ENCODE assay signal across 7 mouse cellular contexts in genomic region chr3:103130236-103130751, GRCm38 (mm10). TPM values are rescaled to one million over a fixed set of nuclear protein-coding genes. Genes with fewer than 3 reads are reported as not detected.
A peak's percentile ranks its signal among the peaks of the same experiment; 100 is the strongest.
DNase-seq lines count a peak whose midpoint lies in the region; ATAC-seq and TF ChIP-seq lines count a peak whose summit lies in the region.

No protein-coding gene starts in this region.

- POLR2A ChIA-PET in Patski (lab: Charles Lee), result no interaction called here

- no peak for TF ChIP-seq POLR2A in ES-Bruce4 (IDR thresholded peaks at IDR 0.05; ENCODE audit: insufficient read depth, low read length)

- H3K9ac ChIP-seq in ES-Bruce4 (ENCODE audit: low read depth, poor library complexity, severe bottlenecking), result no peak overlapping the region
- H3K9ac ChIP-seq in forebrain, postnatal 0 days, result no peak overlapping the region
- no peak overlapping the region for H3K9ac ChIP-seq in intestine, embryonic 14.5 days (ENCODE audit: low read length)
- H3K9ac ChIP-seq in limb, embryonic 15.5 days, result no peak overlapping the region
- no peak overlapping the region for H3K9ac ChIP-seq in midbrain, embryonic 15.5 days

- DNase-seq in Patski (ENCODE audit: low read depth, low spot score), result no peak
- DNase-seq in forebrain, postnatal 0 days, result peak; percentile 24
- peak; percentile 64 for DNase-seq in intestine, embryonic 14.5 days (ENCODE audit: low spot score)
- DNase-seq in cerebellum, postnatal 36 days, result no peak

- TF ChIP-seq CTCF in ES-Bruce4 (IDR thresholded peaks at IDR 0.05; ENCODE audit: low read depth, low read length) (no peak), Patski (IDR thresholded peaks at IDR 0.05) (no peak)
- no peak for TF ChIP-seq CTCF in forebrain, postnatal 0 days (IDR thresholded peaks at IDR 0.05; ENCODE audit: low read depth)

- H3K4me1 ChIP-seq in ES-Bruce4 (ENCODE audit: control insufficient read depth, insufficient read depth, low read length), result peaks cover 4% of the 10 kb centered on the region
- 0 out of 2 replicates have a peak, but pooled peaks cover 8% of the 10 kb centered on the region for H3K4me1 ChIP-seq in forebrain, postnatal 0 days (ENCODE audit: insufficient read depth)
- H3K4me1 ChIP-seq in intestine, embryonic 14.5 days (replicated peaks; ENCODE audit: control insufficient read depth, insufficient read depth, low read length), result peaks cover 7% of the 10 kb centered on the region
- peaks cover 18% of the 10 kb centered on the region for H3K4me1 ChIP-seq in limb, embryonic 15.5 days
- H3K4me1 ChIP-seq in midbrain, embryonic 15.5 days, result peaks cover 7% of the 10 kb centered on the region

- WGBS in forebrain, postnatal 0 days, result 45% methylated on average over 6 of the region's 6 CpGs
- WGBS in intestine, embryonic 14.5 days, result 14% methylated on average over 6 of the region's 6 CpGs
- WGBS in limb, embryonic 15.5 days, result 33% methylated on average over 6 of the region's 6 CpGs
- 60% methylated on average over 6 of the region's 6 CpGs for WGBS in midbrain, embryonic 15.5 days

- H3K27me3 ChIP-seq in ES-Bruce4 (ENCODE audit: control insufficient read depth, insufficient read depth, low read length, poor library complexity, severe bottlenecking) (no peaks in the 10 kb centered on the region), Patski (no peaks in the 10 kb centered on the region)
- H3K27me3 ChIP-seq in forebrain, postnatal 0 days (ENCODE audit: insufficient read depth, low read length), result no peaks in the 10 kb centered on the region
- H3K27me3 ChIP-seq in intestine, embryonic 14.5 days (replicated peaks; ENCODE audit: control insufficient read depth, insufficient read depth, low read length), result no peaks in the 10 kb centered on the region
- H3K27me3 ChIP-seq in limb, embryonic 15.5 days, result no peaks in the 10 kb centered on the region
- no peaks in the 10 kb centered on the region for H3K27me3 ChIP-seq in midbrain, embryonic 15.5 days (replicated peaks)

- TF ChIP-seq EP300 in ES-Bruce4 (IDR thresholded peaks at IDR 0.05; ENCODE audit: insufficient read depth, low read depth, low read length), result no peak

- peaks cover 23% of the 10 kb centered on the region for H3K36me3 ChIP-seq in ES-Bruce4 (ENCODE audit: control insufficient read depth, insufficient read depth, low read length, poor library complexity, severe bottlenecking)
- no peaks in the 10 kb centered on the region for H3K36me3 ChIP-seq in forebrain, postnatal 0 days (ENCODE audit: insufficient read depth)
- no peaks in the 10 kb centered on the region for H3K36me3 ChIP-seq in intestine, embryonic 14.5 days (ENCODE audit: control insufficient read depth, insufficient read depth, low read length)
- peaks cover 14% of the 10 kb centered on the region for H3K36me3 ChIP-seq in limb, embryonic 15.5 days
- no peaks in the 10 kb centered on the region for H3K36me3 ChIP-seq in midbrain, embryonic 15.5 days (replicated peaks)

- CTCF ChIA-PET in Patski (lab: Charles Lee), result interaction anchor here (0.9 to 2.2 kb wide), 9 partner anchors 9 to 39 kb away, joined by 3 to 11 read pairs (median 3); no protein-coding TSS in a partner anchor

- H3K4me3 ChIP-seq in ES-Bruce4 (ENCODE audit: low read depth, low read length), result no peak overlapping the region
- H3K4me3 ChIP-seq in forebrain, postnatal 0 days (ENCODE audit: low read depth, low read length), result no peak overlapping the region
- no peak overlapping the region for H3K4me3 ChIP-seq in intestine, embryonic 14.5 days (ENCODE audit: low read depth, low read length)
- no peak overlapping the region for H3K4me3 ChIP-seq in limb, embryonic 15.5 days
- H3K4me3 ChIP-seq in midbrain, embryonic 15.5 days, result no peak overlapping the region

- H3K27ac ChIP-seq in ES-Bruce4 (ENCODE audit: insufficient read depth, low read length), result 0 out of 2 replicates have a peak overlapping the region, but pooled peaks have one; percentile 5
- no peak overlapping the region; the same call in 1 of the 2 replicates for H3K27ac ChIP-seq in forebrain, postnatal 0 days (ENCODE audit: low read depth, low read length)
- 0 out of 2 replicates have a peak overlapping the region, but pooled peaks have one; percentile 16 for H3K27ac ChIP-seq in intestine, embryonic 14.5 days (ENCODE audit: low read depth)
- peak overlapping the region; percentile 33 for H3K27ac ChIP-seq in limb, embryonic 15.5 days
- no peak overlapping the region; the same call in 1 of the 2 replicates for H3K27ac ChIP-seq in midbrain, embryonic 15.5 days

- ATAC-seq in Patski, result peak; percentile 17
- ATAC-seq in forebrain, postnatal 0 days, result peak; percentile 75
- peak; percentile 68; the same call in 1 of the 2 replicates for ATAC-seq in intestine, embryonic 14.5 days (replicated peaks; ENCODE audit: low FRiP score, low TSS enrichment, low read depth)
- ATAC-seq in limb, embryonic 15.5 days (ENCODE audit: insufficient number of reproducible peaks, low FRiP score, low TSS enrichment, low read depth), result no peak
- ATAC-seq in midbrain, embryonic 15.5 days (replicated peaks), result peak; percentile 78

- H3K4me2 ChIP-seq in forebrain, postnatal 0 days (ENCODE audit: low read depth), result no peak overlapping the region; the same call in 1 of the 2 replicates
- peak overlapping the region; percentile 35 for H3K4me2 ChIP-seq in intestine, embryonic 14.5 days (ENCODE audit: low read length)
- H3K4me2 ChIP-seq in limb, embryonic 15.5 days, result no peak overlapping the region
- no peak overlapping the region for H3K4me2 ChIP-seq in midbrain, embryonic 15.5 days

- in situ Hi-C loops in Patski (cut with MboI; ENCODE audit: low pct_unique_long_range_greater_than_20kb), result no loop called here

- no peaks in the 10 kb centered on the region for H3K9me3 ChIP-seq in ES-Bruce4 (replicated peaks; ENCODE audit: control insufficient read depth, insufficient read depth, low read length, poor library complexity, severe bottlenecking)
- H3K9me3 ChIP-seq in forebrain, postnatal 0 days (ENCODE audit: low read length), result no peaks in the 10 kb centered on the region
- H3K9me3 ChIP-seq in intestine, embryonic 14.5 days (ENCODE audit: control insufficient read depth, low read length), result no peaks in the 10 kb centered on the region
- no peaks in the 10 kb centered on the region for H3K9me3 ChIP-seq in limb, embryonic 15.5 days
- H3K9me3 ChIP-seq in midbrain, embryonic 15.5 days, result no peaks in the 10 kb centered on the region

RNA-seq across cellular contexts. Expression of gene Dennd2c, which starts 27.9 kb away (rescaled TPM):
- polyA plus RNA-seq in ES-Bruce4 (2011; ENCODE audit: insufficient read depth, insufficient read length, low read depth, missing spikeins), result 22.4 and 22.9 TPM in 2 replicates
- polyA plus RNA-seq in Patski (2021), result 1.7 TPM
- 1.4 and 1.5 TPM in 2 replicates for total RNA-seq in forebrain, postnatal 0 days (2014; rRNA removed)
- 0.58 TPM in 2 replicates for polyA plus RNA-seq in forebrain, postnatal 0 days (2015; fragmentation: Nextera tagmentation; extraction: Ambion mirVana)
- 3.4 and 5.4 TPM in 2 replicates for polyA plus RNA-seq in intestine, embryonic 14.5 days (2014; fragmentation: Nextera tagmentation; extraction: Ambion mirVana)
- 16.3 and 16.7 TPM in 2 replicates for polyA plus RNA-seq in limb, embryonic 15.5 days (2015; fragmentation: Nextera tagmentation; extraction: Ambion mirVana)
- 1.3 and 1.4 TPM in 2 replicates for polyA plus RNA-seq in midbrain, embryonic 15.5 days (2015; fragmentation: Nextera tagmentation; extraction: Ambion mirVana)

RNA-seq across cellular contexts. Expression of gene Bcas2, which starts 41.2 kb away (rescaled TPM):
- polyA plus RNA-seq in ES-Bruce4 (2011; ENCODE audit: insufficient read depth, insufficient read length, low read depth, missing spikeins) (186 and 192 TPM in 2 replicates), Patski (2021) (135 TPM)
- 105 and 121 TPM in 2 replicates for total RNA-seq in forebrain, postnatal 0 days (2014; rRNA removed)
- 213 and 237 TPM in 2 replicates for polyA plus RNA-seq in forebrain, postnatal 0 days (2015; fragmentation: Nextera tagmentation; extraction: Ambion mirVana)
- 189 and 195 TPM in 2 replicates for polyA plus RNA-seq in intestine, embryonic 14.5 days (2014; fragmentation: Nextera tagmentation; extraction: Ambion mirVana)
- polyA plus RNA-seq in limb, embryonic 15.5 days (2015; fragmentation: Nextera tagmentation; extraction: Ambion mirVana), result 180 and 186 TPM in 2 replicates
- polyA plus RNA-seq in midbrain, embryonic 15.5 days (2015; fragmentation: Nextera tagmentation; extraction: Ambion mirVana), result 221 and 230 TPM in 2 replicates

RNA-seq across cellular contexts. Expression of gene Ampd1, which starts 56.5 kb away (rescaled TPM):
- polyA plus RNA-seq in ES-Bruce4 (2011; ENCODE audit: insufficient read depth, insufficient read length, low read depth, missing spikeins) (0.85 TPM in 1 of 2 replicates, not detected in the other), Patski (2021) (0.13 TPM)
- not detected in 2 replicates for total RNA-seq in forebrain, postnatal 0 days (2014; rRNA removed)
- polyA plus RNA-seq in forebrain, postnatal 0 days (2015; fragmentation: Nextera tagmentation; extraction: Ambion mirVana), result not detected in 2 replicates
- not detected in 2 replicates for polyA plus RNA-seq in intestine, embryonic 14.5 days (2014; fragmentation: Nextera tagmentation; extraction: Ambion mirVana)
- polyA plus RNA-seq in limb, embryonic 15.5 days (2015; fragmentation: Nextera tagmentation; extraction: Ambion mirVana), result 6.2 and 20.5 TPM in 2 replicates
- 0.06 TPM in 1 of 2 replicates, not detected in the other for polyA plus RNA-seq in midbrain, embryonic 15.5 days (2015; fragmentation: Nextera tagmentation; extraction: Ambion mirVana)

Comparison
In these comparisons a context has a peak if more than half of its experiments do, and no peak if none do; other contexts are left out.
1. H3K27ac ChIP-seq: peak in ES-Bruce4 (single experiment), intestine, embryonic 14.5 days (single experiment) and limb, embryonic 15.5 days (single experiment); none in forebrain, postnatal 0 days (single experiment) and midbrain, embryonic 15.5 days (single experiment).
2. DNase-seq: peak in forebrain, postnatal 0 days (single experiment) and intestine, embryonic 14.5 days (single experiment); none in Patski (single experiment) and cerebellum, postnatal 36 days (0 of 2).